Mouse (Mus musculus) heart, embryonic 16.5 days (tissue): ENCODE data around the gene Frmd7. TPM values are rescaled to one million over a fixed set of nuclear protein-coding genes. Genes with fewer than 3 reads are reported as not detected.

Experiments used
- ATAC-seq: fragments of 200-750 bp; cut with Nextera tagmentation; replicated peaks from 2 replicates; pipeline ENCODE4 v1.8.0; 2017; ENCODE audit warnings: moderate number of reproducible peaks; ENCODE audit not compliant: insufficient read depth, low FRiP score; ENCODE audit errors: extremely low read depth
- H3K27ac ChIP-seq: fragments of 300-500 bp; sonication (generic); 2 replicates; pipeline ENCODE4 v1.5.1; 2014; ENCODE audit warnings: mild to moderate bottlenecking, low read length, control low read depth, moderate library complexity
- H3K27me3 ChIP-seq: fragments of 300-500 bp; sonication (generic); 2 replicates; pipeline ENCODE4 v1.6.1; 2014; ENCODE audit warnings: low read length, mixed read lengths; ENCODE audit not compliant: control insufficient read depth, insufficient read depth
- H3K36me3 ChIP-seq: fragments of 300-500 bp; sonication (generic); 2 replicates; pipeline ENCODE4 v1.6.1; 2014; ENCODE audit not compliant: control insufficient read depth, insufficient read depth
- H3K4me1 ChIP-seq: fragments of 300-500 bp; sonication (generic); 2 replicates; pipeline ENCODE4 v1.6.1; 2014; ENCODE audit warnings: low read length, mixed read lengths; ENCODE audit not compliant: control insufficient read depth, insufficient read depth
- H3K4me2 ChIP-seq: fragments of 300-500 bp; sonication (generic); 2 replicates; pipeline ENCODE4 v1.6.1; 2014; ENCODE audit warnings: low read depth, mild to moderate bottlenecking, control low read depth, low read length
- H3K4me3 ChIP-seq: fragments of 300-500 bp; sonication (generic); 2 replicates; pipeline ENCODE4 v1.5.1; 2014; ENCODE audit warnings: mild to moderate bottlenecking, control low read depth, low read length
- H3K9ac ChIP-seq: fragments of 300-500 bp; sonication (generic); 2 replicates; pipeline ENCODE4 v1.6.1; 2014; ENCODE audit warnings: low read length, control low read depth
- H3K9me3 ChIP-seq: fragments of 300-500 bp; sonication (generic); replicated peaks from 2 replicates; pipeline ENCODE4 v1.6.1; 2016; ENCODE audit warnings: low read length; ENCODE audit not compliant: control insufficient read depth
- WGBS: fragments of 180-500 bp; shearing (Covaris S2); extraction: QIAGEN DNeasy Blood & Tissue Kit; methylation state at CpG from one replicate; pipeline ENCODE4 v1.1.7; 2014; 5-methylcytosine and 5-hydroxymethylcytosine counted together
- polyA plus RNA-seq: library from polyadenylated mRNA; unstranded; fragments of >200 nt; fragmentation: Nextera tagmentation; extraction: Ambion mirVana; gene quantifications from 2 replicates; pipeline ENCODE4 v1.2.1, GENCODE M21; 2015

Frmd7 gene
- polyA plus RNA-seq, 1 experiment from 2014 or later = 0.21 TPM

DNA sequence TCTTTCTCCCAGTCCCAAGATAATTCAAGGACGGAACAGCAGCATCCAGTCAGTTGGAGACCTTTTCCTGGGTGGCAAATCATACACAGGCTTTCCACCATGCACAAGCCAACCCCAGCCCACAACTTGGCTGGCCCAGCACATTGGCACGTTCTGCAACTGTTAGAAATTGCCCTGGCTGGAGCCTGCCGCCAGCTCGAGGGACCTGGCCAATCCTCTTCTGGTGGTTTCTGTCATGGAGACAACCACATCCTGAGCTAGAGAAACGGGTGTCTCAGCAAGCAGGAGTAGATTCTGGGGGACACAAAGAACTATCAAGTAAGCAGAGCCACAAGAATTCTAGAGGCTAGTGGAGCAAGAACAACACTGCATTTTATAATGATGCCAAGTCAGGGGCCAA is 32.6 kb downstream of the Frmd7 start:
- H3K27me3 ChIP-seq = no peaks in the 10 kb centered on the region
- H3K4me1 ChIP-seq = no peaks in the 10 kb centered on the region
- no peaks in the 10 kb centered on the region for H3K36me3 ChIP-seq
- no peak overlapping the region for H3K9ac ChIP-seq
- no peak overlapping the region for H3K4me3 ChIP-seq
- no peak for ATAC-seq
- H3K4me2 ChIP-seq = no peak overlapping the region
- no peak overlapping the region for H3K27ac ChIP-seq
- no peaks in the 10 kb centered on the region for H3K9me3 ChIP-seq
- WGBS = 71% methylated on average over 5 of the region's 5 CpGs

- Histone ChIP-seq H3K4me3 (no peak overlapping the region), H3K9ac (no peak overlapping the region), H3K36me3 (no peaks in the 10 kb centered on the region), H3K4me1 (no peaks in the 10 kb centered on the region), H3K27ac (no peak overlapping the region), H3K27me3 (no peaks in the 10 kb centered on the region), H3K4me2 (no peak overlapping the region), H3K9me3 (no peaks in the 10 kb centered on the region)
- ATAC-seq = no peak
- WGBS = 70% methylated on average over 3 of the region's 3 CpGs
Observed at GRCm38 (mm10) chrX:50903497-50903896, 39.0 kb downstream of the Frmd7 start.

DNA sequence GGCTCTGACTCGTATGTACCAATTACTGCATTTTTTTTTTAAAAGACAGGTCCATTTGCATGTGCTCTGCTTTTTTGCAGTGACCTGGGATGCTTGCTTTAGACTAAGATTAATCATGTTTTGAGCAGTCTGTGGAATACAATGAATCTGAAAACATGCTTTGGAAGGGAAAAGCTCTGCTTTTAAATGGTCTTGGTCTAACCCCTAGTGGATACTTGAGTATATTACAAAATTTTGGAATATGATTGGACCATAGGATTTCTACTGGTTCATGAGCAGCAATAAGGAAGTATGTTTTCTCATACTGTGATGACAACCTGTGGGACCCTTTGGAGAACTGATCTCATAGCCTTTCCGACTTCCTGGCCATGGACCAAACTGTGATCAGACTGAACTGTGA is 54.5 kb downstream of the Frmd7 start:
- WGBS = 68% methylated on average over 2 of the region's 2 CpGs
- no peak for ATAC-seq

DNA sequence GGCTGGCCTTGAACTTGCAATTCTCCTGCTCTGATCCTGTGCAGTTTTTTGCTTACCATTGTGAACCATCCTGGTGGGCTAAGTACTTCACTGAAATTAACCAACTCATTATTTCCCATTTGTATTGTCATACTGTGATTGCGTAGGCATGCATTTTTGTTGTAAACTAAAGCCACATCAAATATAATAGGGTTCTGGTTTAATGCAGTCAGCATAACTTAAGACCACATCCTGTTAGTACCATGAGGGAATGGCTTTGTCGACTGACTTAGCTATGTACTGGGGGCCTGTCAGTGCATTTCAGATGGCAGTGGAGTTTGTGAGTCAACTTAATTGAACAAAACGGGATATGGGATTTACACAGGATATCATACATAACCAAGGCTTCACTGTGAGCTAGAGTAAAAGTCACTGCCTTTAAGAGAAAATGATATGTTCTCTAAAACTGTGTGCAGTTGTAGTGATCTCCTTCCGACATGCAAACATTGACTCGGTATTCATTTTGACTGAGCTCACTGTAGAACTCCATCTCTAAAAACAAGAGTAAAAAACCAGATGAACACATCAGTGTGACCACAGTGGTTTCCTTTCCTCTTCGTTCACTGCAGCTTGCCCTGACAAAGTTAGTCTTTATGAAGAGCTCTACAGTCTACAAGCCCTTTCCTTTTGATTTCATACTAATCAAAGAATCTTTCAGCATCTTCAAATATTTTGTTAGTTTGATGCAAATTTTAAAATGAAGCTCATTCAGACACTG is 68.1 kb downstream of the Frmd7 start:
- WGBS = 79% methylated on average over 6 of the region's 6 CpGs
- Histone ChIP-seq H3K4me1 (no peaks in the 10 kb centered on the region), H3K36me3 (no peaks in the 10 kb centered on the region), H3K4me2 (no peak overlapping the region), H3K9me3 (no peaks in the 10 kb centered on the region), H3K27ac (no peak overlapping the region), H3K4me3 (no peak overlapping the region), H3K27me3 (no peaks in the 10 kb centered on the region), H3K9ac (no peak overlapping the region)
- no peak for ATAC-seq

More for the DNA sequence above, 54.5 kb downstream of the Frmd7 start:
- Histone ChIP-seq H3K4me1 (no peaks in the 10 kb centered on the region), H3K27me3 (no peaks in the 10 kb centered on the region), H3K9me3 (no peaks in the 10 kb centered on the region), H3K4me3 (no peak overlapping the region), H3K27ac (no peak overlapping the region), H3K36me3 (no peaks in the 10 kb centered on the region), H3K9ac (no peak overlapping the region), H3K4me2 (no peak overlapping the region)

DNA sequence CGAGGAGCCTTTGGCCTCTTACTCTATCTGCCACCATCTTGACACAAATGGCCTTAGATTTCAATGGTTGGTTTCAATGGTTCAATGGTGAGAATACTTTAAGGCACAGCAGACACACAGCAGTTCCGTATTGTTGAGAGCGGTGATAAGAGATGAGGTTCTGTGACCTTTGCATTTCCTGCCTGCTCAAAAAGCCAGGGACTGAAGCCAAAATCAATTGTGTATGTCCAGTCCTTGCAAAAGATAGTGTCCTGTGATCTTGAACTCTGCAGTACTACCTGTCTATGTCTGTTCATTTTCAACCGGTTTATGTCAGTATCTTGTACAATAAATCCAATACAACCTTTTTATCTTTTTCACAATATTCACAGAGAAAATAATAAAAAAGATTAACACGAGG is 77.8 kb downstream of the Frmd7 start:
- no peak overlapping the region for H3K27ac ChIP-seq
- no peaks in the 10 kb centered on the region for H3K9me3 ChIP-seq
- H3K4me2 ChIP-seq = no peak overlapping the region
- H3K4me1 ChIP-seq = no peaks in the 10 kb centered on the region
- H3K27me3 ChIP-seq = no peaks in the 10 kb centered on the region
- H3K9ac ChIP-seq = no peak overlapping the region
- no peak for ATAC-seq
- WGBS = 57% methylated on average over 5 of the region's 5 CpGs
- no peak overlapping the region for H3K4me3 ChIP-seq
- no peaks in the 10 kb centered on the region for H3K36me3 ChIP-seq

DNA sequence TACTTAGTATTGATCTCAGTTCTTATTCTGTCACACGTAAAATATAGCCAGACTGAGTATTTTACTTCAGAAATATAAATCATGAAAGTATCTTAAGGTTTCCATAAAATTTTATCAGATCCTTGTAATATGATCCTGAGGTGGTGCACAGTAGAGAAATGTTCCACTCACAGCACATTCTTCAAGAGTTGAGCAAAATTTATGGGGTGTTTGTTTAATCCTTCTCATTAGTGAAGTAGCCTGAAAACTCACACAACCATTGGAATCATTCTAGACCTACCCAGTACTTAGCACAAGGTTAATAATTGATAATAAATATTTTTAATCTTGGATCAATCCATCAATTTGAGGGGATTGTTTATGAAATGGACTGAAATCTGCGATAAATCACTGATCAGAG is 78.7 kb downstream of the Frmd7 start:
- no peak for ATAC-seq
- H3K4me2 ChIP-seq = no peak overlapping the region
- H3K36me3 ChIP-seq = no peaks in the 10 kb centered on the region
- H3K27ac ChIP-seq = no peak overlapping the region
- H3K27me3 ChIP-seq = no peaks in the 10 kb centered on the region
- H3K4me1 ChIP-seq = no peaks in the 10 kb centered on the region
- H3K9ac ChIP-seq = no peak overlapping the region
- H3K4me3 ChIP-seq = no peak overlapping the region
- WGBS = 64% methylated on average over 2 of the region's 2 CpGs
- H3K9me3 ChIP-seq = no peaks in the 10 kb centered on the region

DNA sequence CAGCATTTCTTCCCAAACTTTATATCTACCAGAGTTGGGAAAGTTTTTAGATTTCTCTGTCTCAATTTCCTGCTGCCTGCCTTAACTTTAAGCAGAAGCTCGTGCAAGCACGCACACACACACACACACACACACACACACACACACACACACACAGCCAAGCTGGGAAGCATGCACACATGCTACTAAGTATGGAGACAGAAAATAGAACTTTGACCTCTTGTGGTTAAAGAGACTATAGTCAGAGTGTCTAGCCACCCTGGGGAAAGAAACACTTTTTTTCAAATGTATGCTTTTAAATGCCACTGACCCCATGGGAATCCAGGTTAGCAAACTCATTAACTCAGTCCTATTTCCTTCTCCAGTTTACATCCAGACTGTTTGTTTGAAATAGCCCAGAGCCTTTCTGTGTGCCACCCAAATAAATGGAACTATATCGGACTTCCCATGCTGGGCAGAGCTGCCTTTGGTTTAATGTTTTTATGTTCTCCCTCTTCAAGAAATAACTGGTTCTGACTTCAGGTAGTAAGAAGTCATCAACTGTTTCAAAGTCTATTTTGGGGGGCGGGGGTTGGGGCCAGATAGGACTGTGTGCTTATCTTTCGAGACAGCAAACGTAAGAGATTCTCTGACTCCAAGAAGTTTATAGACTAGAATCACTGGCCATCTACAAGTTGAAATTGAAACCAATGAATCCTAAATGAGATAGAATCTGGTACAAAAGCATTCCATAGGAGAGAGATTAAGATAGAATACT is 91.9 kb downstream of the Frmd7 start:
- ATAC-seq = no peak
- Histone ChIP-seq H3K36me3 (no peaks in the 10 kb centered on the region), H3K4me2 (no peak overlapping the region), H3K4me3 (no peak overlapping the region), H3K9me3 (no peaks in the 10 kb centered on the region), H3K4me1 (no peaks in the 10 kb centered on the region), H3K27me3 (no peaks in the 10 kb centered on the region), H3K9ac (no peak overlapping the region), H3K27ac (no peak overlapping the region)
- WGBS = 70% methylated on average over 6 of the region's 6 CpGs

Other genes starting within 250 kb of the Frmd7 start
- 3.3 and 4.3 TPM in 2 replicates for gene Stk26, start 101.7 kb downstream of the Frmd7 start, polyA plus RNA-seq
- gene Rap2c, start 75.3 kb upstream of the Frmd7 start, polyA plus RNA-seq = 12.8 and 13.4 TPM in 2 replicates